Mouse (Mus musculus) megakaryocyte, embryonic 14.5 days (primary cell): Measurements from ENCODE around the gene Secisbp2.

ENCODE experiments used
- FLI1 ChIP-seq: IDR thresholded peaks from 2 replicates; pipeline ENCODE4 v1.6.1; 2012; ENCODE audit warnings: low read length, inconsistent platforms, mixed read lengths
- GATA1 ChIP-seq: IDR thresholded peaks from 3 replicates; pipeline ENCODE4 v1.6.1; 2012; ENCODE audit warnings: mixed read lengths, low read length, inconsistent platforms, borderline replicate concordance

- no peak for TF ChIP-seq GATA1
- no peak for TF ChIP-seq FLI1
These were observed 33.6 kb upstream of the Secisbp2 start for GRCm38 (mm10) chr13:51617861-51618260.
